Mouse (Mus musculus) megakaryocyte, embryonic 14.5 days (primary cell): ENCODE data around the gene Hes1.

Experiments used
- FLI1 ChIP-seq: IDR thresholded peaks from 2 replicates; pipeline ENCODE4 v1.6.1; 2012; ENCODE audit warnings: low read length, inconsistent platforms, mixed read lengths
- GATA1 ChIP-seq: IDR thresholded peaks from 3 replicates; pipeline ENCODE4 v1.6.1; 2012; ENCODE audit warnings: mixed read lengths, low read length, inconsistent platforms, borderline replicate concordance

DNA sequence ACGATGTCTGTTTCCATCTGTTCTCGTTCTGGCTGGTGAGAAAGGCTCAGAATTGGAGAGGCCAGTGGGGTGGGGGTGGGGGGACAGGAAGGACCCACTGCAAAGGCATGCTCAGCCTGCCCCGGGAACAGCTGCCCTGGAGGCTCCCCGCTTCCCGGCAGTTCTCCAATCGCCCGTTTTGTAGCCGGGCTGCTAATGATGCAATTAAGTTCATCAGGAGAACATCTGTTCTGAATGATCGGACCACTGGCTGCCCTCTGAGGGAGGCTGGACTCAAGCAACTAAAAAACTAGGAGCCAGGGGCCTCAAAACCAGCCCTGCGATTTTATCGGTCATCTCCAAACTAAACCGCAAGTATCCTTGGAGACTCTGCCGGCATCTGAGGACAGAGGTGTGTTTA, 44.1 kb upstream of the Hes1 start:
- TF ChIP-seq GATA1 (no peak), FLI1 (no peak)
